Mouse (Mus musculus) heart, embryonic 13.5 days (tissue): Measurements from ENCODE around the gene March6. TPM values are rescaled to one million over a fixed set of nuclear protein-coding genes. Genes with fewer than 3 reads are reported as not detected.

Experiments
- ATAC-seq: fragments of 200-750 bp; cut with Nextera tagmentation; 2 replicates; pipeline ENCODE4 v1.8.0; 2017; ENCODE audit warnings: moderate TSS enrichment; ENCODE audit not compliant: insufficient number of reproducible peaks, low FRiP score, low TSS enrichment; ENCODE audit errors: extremely low read depth
- H3K27ac ChIP-seq: fragments of 300-500 bp; sonication (generic); replicated peaks from 2 replicates; pipeline ENCODE4 v1.5.1; 2015; ENCODE audit warnings: moderate library complexity, mild to moderate bottlenecking, inconsistent platforms
- H3K27me3 ChIP-seq: fragments of 300-500 bp; sonication (generic); replicated peaks from 2 replicates; pipeline ENCODE4 v1.6.1; 2015; ENCODE audit warnings: mild to moderate bottlenecking, inconsistent platforms
- H3K36me3 ChIP-seq: fragments of 300-500 bp; sonication (generic); 2 replicates; pipeline ENCODE4 v1.6.1; 2015; ENCODE audit warnings: mild to moderate bottlenecking, inconsistent platforms
- H3K4me1 ChIP-seq: fragments of 300-500 bp; sonication (generic); 2 replicates; pipeline ENCODE4 v1.6.1; 2015; ENCODE audit warnings: inconsistent platforms
- H3K4me2 ChIP-seq: fragments of 300-500 bp; sonication (generic); 2 replicates; pipeline ENCODE4 v1.6.1; 2015; ENCODE audit warnings: inconsistent platforms, mild to moderate bottlenecking, moderate library complexity
- H3K4me3 ChIP-seq: fragments of 300-500 bp; sonication (generic); 2 replicates; pipeline ENCODE4 v1.5.1; 2015; ENCODE audit warnings: moderate library complexity, mild to moderate bottlenecking, inconsistent platforms
- H3K9ac ChIP-seq: fragments of 300-500 bp; sonication (generic); 2 replicates; pipeline ENCODE4 v1.6.1; 2015; ENCODE audit warnings: inconsistent platforms, mild to moderate bottlenecking, moderate library complexity
- H3K9me3 ChIP-seq: fragments of 300-500 bp; sonication (generic); 2 replicates; pipeline ENCODE4 v1.6.1; 2016; ENCODE audit warnings: inconsistent platforms
- WGBS: fragments of 180-500 bp; shearing (Covaris S2); methylation state at CpG from one replicate; pipeline ENCODE4 v1.1.7; 2015; ENCODE audit warnings: mixed read lengths; 5-methylcytosine and 5-hydroxymethylcytosine counted together
- polyA plus RNA-seq: library from polyadenylated mRNA; unstranded; fragments of >200 nt; fragmentation: Nextera tagmentation; extraction: Ambion mirVana; gene quantifications from 2 replicates; pipeline ENCODE4 v1.2.1, GENCODE M21; 2015

Gene March6
- polyA plus RNA-seq, 1 experiment from 2014 or later: 23.9 TPM

DNA sequence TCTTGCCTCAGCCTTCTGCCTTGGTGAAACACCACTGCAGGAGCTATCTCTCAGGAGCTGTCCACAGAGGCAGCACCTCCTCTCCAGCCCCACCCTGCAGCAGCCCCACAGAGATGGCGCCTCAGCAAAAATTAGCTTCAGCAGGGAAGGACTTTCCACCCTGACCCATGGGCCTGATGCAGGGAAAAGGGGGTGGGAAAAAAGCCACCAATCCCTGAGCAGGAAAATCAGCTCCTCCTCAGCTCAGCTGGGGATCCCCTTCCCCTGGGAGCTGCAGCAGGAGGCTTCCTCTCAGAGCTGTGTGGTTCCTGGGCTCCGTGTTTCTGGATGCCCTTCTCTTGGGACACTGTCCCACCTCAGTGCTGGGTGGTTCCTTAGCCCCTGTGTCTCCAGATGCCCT, 81.1 kb downstream of the March6 start:
- 6% methylated on average over 2 of the region's 2 CpGs for WGBS
- Histone ChIP-seq H3K36me3 (0 out of 2 replicates have a peak, but pooled peaks cover under 1% of the 10 kb centered on the region), H3K27me3 (no peaks in the 10 kb centered on the region), H3K27ac (no peak overlapping the region), H3K4me2 (no peak overlapping the region), H3K9ac (no peak overlapping the region), H3K4me1 (peaks cover 19% of the 10 kb centered on the region), H3K9me3 (no peaks in the 10 kb centered on the region), H3K4me3 (no peak overlapping the region)
- no peak for ATAC-seq

DNA sequence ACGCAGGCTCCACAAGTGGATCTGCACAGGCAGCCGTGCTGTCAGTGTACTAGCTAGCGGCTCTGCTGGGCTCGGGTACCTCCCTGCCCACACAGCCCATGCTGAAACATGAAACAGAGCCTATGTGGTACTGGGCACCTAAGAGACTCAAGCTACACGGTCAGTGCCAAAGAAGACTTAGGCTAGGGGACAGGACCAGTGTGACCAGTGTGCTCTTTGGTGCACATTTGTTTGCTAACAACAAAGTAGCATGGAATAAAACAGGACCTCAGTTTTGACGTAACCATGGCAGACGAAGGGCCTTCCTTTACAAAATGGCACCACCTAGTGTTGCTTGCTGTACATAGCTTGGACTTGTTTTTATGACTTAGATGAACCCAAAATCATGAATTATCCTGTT, 83.7 kb downstream of the March6 start:
- Histone ChIP-seq H3K4me3 (no peak overlapping the region), H3K9me3 (no peaks in the 10 kb centered on the region), H3K4me1 (peaks cover 12% of the 10 kb centered on the region), H3K9ac (no peak overlapping the region), H3K4me2 (peak overlapping the region; percentile 49), H3K27ac (no peak overlapping the region), H3K27me3 (no peaks in the 10 kb centered on the region), H3K36me3 (no peaks in the 10 kb centered on the region)
- 36% methylated on average over 7 of the region's 7 CpGs for WGBS
- ATAC-seq: no peak

DNA sequence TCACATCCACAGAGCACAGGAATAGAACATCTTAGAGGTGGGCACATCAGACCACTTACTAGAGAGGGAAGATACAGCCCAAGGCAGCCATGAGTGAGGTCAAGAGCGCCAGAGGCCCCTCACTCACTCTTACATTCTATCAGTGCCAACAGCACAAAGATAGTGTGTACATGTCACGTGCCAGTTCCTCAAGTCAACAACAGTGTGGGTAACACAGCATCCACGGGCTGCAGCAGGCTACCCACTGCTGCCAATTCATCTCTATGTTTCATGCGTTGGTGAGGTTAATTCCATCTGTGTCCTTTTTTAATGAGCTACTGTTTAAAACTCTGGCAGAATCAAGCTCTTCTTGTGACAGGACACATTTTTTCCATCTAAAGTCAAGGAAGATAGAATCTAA, 88.2 kb downstream of the March6 start:
- Histone ChIP-seq H3K27me3 (no peaks in the 10 kb centered on the region), H3K4me2 (no peak overlapping the region), H3K4me3 (no peak overlapping the region), H3K9me3 (no peaks in the 10 kb centered on the region), H3K4me1 (peaks cover 21% of the 10 kb centered on the region), H3K9ac (no peak overlapping the region), H3K36me3 (no peaks in the 10 kb centered on the region), H3K27ac (no peak overlapping the region)
- no peak for ATAC-seq
- WGBS: 77% methylated on average over 4 of the region's 4 CpGs

DNA sequence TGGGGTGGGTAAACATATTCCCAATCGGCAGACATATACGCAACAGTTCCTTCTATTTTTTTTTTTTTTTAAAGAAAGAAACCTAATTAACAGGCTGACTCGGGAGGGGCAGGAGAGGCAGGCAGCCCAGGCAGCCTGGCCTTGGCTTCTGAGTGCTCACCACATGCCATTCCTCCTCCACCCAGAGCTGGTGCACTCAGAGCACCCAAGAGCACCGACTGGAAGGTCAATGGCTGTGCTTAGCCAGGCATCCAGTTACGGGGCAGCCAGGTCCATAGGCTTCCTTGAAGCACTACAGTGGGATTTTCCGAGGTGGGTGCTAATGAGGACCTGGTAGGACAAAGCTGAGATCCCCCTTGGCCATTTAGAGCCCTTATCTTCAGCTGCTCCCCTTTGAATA, 88.9 kb downstream of the March6 start:
- ATAC-seq: no peak
- H3K4me2 ChIP-seq: no peak overlapping the region
- 50% methylated on average over 6 of the region's 6 CpGs for WGBS

DNA sequence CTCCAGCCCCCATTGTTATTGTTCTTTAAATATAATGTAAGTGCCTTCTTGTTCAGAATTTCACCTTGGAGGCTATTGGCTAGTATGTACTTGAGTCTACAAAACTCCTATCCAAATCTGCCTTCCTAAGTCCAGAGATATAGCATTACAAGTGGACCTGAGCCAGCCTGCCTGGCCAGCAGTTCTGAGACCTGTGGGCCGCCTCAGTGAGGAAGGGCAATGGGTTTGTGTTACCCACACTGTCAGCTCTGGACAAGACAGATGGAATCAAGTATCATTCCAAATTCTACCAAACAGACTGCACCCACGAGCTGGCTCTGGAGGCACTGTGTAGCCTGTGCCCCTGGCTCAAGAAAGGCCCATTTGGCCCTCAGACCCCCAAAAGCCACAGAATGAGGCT, 94.0 kb downstream of the March6 start:
- Histone ChIP-seq H3K4me2 (no peak overlapping the region), H3K36me3 (no peaks in the 10 kb centered on the region), H3K9me3 (no peaks in the 10 kb centered on the region), H3K4me1 (peaks cover 8% of the 10 kb centered on the region; the same call in 1 of the 2 replicates), H3K4me3 (no peak overlapping the region), H3K9ac (no peak overlapping the region), H3K27ac (no peak overlapping the region), H3K27me3 (peaks cover 7% of the 10 kb centered on the region)
- WGBS: 70% methylated on average over 2 of the region's 2 CpGs
- no peak for ATAC-seq

More for the DNA sequence above, 88.9 kb downstream of the March6 start:
- Histone ChIP-seq H3K4me1 (peaks cover 19% of the 10 kb centered on the region), H3K9me3 (no peaks in the 10 kb centered on the region), H3K27ac (no peak overlapping the region), H3K9ac (no peak overlapping the region), H3K36me3 (no peaks in the 10 kb centered on the region), H3K27me3 (no peaks in the 10 kb centered on the region), H3K4me3 (no peak overlapping the region)

DNA sequence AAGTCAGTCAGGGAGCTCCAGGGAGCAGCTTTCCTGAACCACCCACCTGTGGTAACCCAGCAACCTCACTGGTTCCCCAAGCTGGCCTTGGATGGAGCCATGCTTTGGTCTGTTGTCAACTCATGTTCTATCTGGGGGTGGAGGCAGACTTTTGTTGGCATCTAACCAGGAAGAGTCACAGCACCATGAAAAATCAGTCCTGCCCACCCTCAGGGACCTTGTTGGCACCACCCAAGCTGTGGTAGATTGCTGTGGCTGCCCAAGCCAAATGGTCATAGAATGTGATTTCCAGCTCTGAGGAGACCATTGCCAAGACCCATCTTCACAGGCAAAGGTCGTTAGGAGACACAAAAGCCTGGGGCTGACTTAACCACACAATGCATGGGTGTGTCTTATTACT, 94.8 kb downstream of the March6 start:
- no peak overlapping the region for H3K9ac ChIP-seq
- 50% methylated on average over 1 of the region's 1 CpGs for WGBS
- no peak overlapping the region for H3K4me3 ChIP-seq
- H3K9me3 ChIP-seq: no peaks in the 10 kb centered on the region
- 0 out of 2 replicates have a peak, but pooled peaks cover 1% of the 10 kb centered on the region for H3K4me1 ChIP-seq
- H3K4me2 ChIP-seq: no peak overlapping the region
- H3K27me3 ChIP-seq: peaks cover 7% of the 10 kb centered on the region
- H3K27ac ChIP-seq: no peak overlapping the region
- H3K36me3 ChIP-seq: no peaks in the 10 kb centered on the region
- ATAC-seq: no peak

DNA sequence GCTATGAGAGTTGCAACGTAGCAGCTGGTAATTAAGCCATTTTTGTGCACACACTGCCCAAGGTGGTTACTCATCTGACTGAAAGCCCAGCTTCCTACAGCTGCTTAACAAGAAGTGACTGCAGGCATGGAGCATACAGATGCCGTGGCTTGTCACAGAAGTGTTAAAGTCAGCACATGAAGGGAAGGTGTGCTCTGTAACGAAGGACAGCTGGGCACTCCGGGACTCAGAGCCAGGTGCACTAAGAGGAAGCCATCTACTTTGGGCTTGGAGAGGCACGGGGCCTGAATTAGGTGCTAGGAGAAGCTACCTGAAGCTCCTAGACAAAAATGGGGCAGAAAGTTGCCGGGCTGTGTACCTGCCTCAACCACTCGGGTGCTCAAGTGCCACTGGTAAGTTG, 97.1 kb downstream of the March6 start:
- H3K27me3 ChIP-seq: peaks cover 9% of the 10 kb centered on the region
- H3K4me1 ChIP-seq: no peaks in the 10 kb centered on the region
- no peaks in the 10 kb centered on the region for H3K9me3 ChIP-seq
- WGBS: 64% methylated on average over 7 of the region's 7 CpGs
- H3K4me2 ChIP-seq: no peak overlapping the region
- no peak overlapping the region for H3K27ac ChIP-seq
- no peak for ATAC-seq
- H3K9ac ChIP-seq: no peak overlapping the region
- no peaks in the 10 kb centered on the region for H3K36me3 ChIP-seq
- no peak overlapping the region for H3K4me3 ChIP-seq

DNA sequence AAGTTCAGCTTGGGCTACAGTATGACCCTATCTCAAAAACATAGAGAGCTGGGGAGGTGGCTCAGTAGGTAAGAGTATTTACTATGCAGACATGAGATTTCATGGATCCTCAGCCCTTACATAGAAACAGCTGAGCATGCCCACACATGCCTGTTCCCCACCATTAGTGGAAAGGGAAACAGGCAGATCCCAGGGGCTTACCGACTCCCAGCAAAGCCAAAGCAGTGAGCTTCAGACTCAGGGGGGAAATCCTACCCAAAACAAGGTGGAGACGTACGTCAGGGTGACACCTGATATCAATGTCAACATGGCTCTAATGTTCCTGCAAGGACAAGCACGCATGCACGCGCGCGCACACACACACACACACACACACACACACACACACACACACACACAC, 99.0 kb downstream of the March6 start:
- Histone ChIP-seq H3K27me3 (peaks cover 9% of the 10 kb centered on the region), H3K4me1 (no peaks in the 10 kb centered on the region), H3K9me3 (no peaks in the 10 kb centered on the region), H3K9ac (no peak overlapping the region), H3K4me3 (no peak overlapping the region), H3K27ac (no peak overlapping the region), H3K4me2 (no peak overlapping the region), H3K36me3 (no peaks in the 10 kb centered on the region)
- 76% methylated on average over 8 of the region's 8 CpGs for WGBS
- no peak for ATAC-seq

DNA sequence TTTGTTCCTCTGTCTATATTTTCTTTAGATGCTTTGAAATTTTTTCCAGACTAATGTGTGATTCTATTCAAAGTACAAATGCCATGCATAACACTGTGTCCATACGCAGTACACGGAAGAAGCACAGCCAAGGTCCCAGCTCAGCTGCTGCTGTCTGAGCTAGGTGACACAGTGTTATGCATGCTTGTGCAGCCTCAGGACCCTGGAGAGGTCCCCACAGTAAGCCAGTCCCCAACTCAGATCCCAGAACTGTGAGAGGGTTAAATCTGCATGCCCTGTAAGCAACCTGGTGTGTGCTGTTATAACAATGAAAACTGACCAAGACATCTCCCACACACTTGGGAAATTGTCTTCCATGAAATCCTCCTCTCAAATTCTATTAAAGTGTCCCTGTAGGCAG, 100.8 kb downstream of the March6 start:
- Histone ChIP-seq H3K4me3 (no peak overlapping the region), H3K27me3 (peaks cover 9% of the 10 kb centered on the region), H3K36me3 (no peaks in the 10 kb centered on the region), H3K9me3 (no peaks in the 10 kb centered on the region), H3K9ac (no peak overlapping the region), H3K4me1 (no peaks in the 10 kb centered on the region), H3K27ac (no peak overlapping the region), H3K4me2 (no peak overlapping the region)
- ATAC-seq: no peak
- WGBS: 61% methylated on average over 2 of the region's 2 CpGs

DNA sequence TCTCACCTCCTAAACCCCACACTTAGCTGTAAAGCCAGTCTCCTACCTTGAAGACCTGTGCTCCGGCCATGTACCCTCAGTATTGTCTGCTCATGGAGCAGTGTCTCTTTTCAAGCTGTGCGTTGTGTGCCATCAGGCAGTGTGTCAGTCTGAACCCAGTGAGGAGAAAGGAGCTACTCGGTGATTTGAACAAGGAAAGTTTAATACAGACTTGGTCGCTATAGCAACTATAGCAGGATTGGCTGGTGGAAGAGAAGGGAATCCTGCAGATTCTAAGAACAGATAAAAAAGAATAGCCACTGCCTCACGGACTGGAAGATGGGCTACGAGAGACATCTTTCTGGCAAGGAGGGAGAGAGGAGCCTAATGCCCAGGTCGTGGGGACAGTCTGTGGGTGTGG, 101.4 kb downstream of the March6 start:
- no peak overlapping the region for H3K4me2 ChIP-seq
- no peak for ATAC-seq
- no peak overlapping the region for H3K4me3 ChIP-seq
- no peak overlapping the region for H3K27ac ChIP-seq
- no peak overlapping the region for H3K9ac ChIP-seq
- 79% methylated on average over 7 of the region's 7 CpGs for WGBS
- no peaks in the 10 kb centered on the region for H3K36me3 ChIP-seq
- peaks cover 9% of the 10 kb centered on the region for H3K27me3 ChIP-seq
- H3K9me3 ChIP-seq: no peaks in the 10 kb centered on the region
- no peaks in the 10 kb centered on the region for H3K4me1 ChIP-seq

DNA sequence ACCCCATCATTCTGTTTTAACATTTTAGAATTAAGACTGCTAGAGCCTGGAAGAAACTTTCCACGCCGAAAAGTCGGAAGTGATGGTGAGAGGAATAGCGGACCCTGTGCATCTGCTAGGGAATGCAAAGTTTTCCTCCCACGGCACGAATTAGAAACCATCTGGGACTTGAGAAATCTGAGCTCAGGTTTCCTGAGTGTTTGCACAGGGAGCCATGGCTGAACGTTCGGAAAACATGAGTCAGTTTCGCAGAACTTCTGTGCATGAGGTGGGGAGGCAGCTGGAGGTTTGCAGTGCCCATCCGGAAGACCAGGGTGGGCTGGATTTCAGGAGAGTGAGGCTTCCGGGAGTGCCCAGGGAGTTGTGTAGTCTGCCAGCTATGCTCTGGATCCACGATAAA, 102.3 kb downstream of the March6 start:
- no peak overlapping the region for H3K27ac ChIP-seq
- no peak for ATAC-seq
- H3K9me3 ChIP-seq: no peaks in the 10 kb centered on the region
- H3K27me3 ChIP-seq: peaks cover 6% of the 10 kb centered on the region; the same call in 1 of the 2 replicates
- H3K4me3 ChIP-seq: no peak overlapping the region
- no peaks in the 10 kb centered on the region for H3K4me1 ChIP-seq
- no peak overlapping the region for H3K4me2 ChIP-seq
- H3K9ac ChIP-seq: no peak overlapping the region
- WGBS: 63% methylated on average over 12 of the region's 12 CpGs
- no peaks in the 10 kb centered on the region for H3K36me3 ChIP-seq

DNA sequence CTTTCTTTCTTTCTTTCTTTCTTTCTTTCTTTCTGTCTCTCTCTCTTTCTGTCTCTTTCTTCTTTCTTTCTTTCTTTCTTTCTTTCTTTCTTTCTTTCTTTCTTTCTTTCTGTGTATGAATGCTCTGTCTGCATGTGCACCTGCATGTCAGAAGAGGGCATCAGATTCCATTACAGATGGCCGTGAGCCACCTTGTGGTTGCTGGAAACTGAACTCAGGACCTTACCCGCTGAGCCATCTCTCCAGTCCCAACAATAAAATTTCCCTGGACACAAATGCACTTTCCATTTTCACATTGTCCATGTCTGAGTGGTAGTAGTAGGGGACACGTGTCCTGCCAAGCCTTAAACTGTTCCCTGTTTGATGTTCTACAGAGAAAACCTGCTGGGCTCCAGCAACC, 103.5 kb downstream of the March6 start:
- H3K36me3 ChIP-seq: no peaks in the 10 kb centered on the region
- H3K9ac ChIP-seq: no peak overlapping the region
- H3K27ac ChIP-seq: no peak overlapping the region
- H3K9me3 ChIP-seq: no peaks in the 10 kb centered on the region
- 61% methylated on average over 3 of the region's 3 CpGs for WGBS
- H3K4me3 ChIP-seq: no peak overlapping the region
- ATAC-seq: no peak
- 0 out of 2 replicates have a peak, but pooled peaks cover 2% of the 10 kb centered on the region for H3K27me3 ChIP-seq
- peaks cover 8% of the 10 kb centered on the region for H3K4me1 ChIP-seq
- H3K4me2 ChIP-seq: no peak overlapping the region
